Mouse (Mus musculus): ENCODE data around the gene Usf3. TPM values are rescaled to one million over a fixed set of nuclear protein-coding genes. Genes with fewer than 3 reads are reported as not detected.

Gene Usf3
- polyA plus RNA-seq, 1 experiment from 2014 or later, result 3.3 TPM

DNA sequence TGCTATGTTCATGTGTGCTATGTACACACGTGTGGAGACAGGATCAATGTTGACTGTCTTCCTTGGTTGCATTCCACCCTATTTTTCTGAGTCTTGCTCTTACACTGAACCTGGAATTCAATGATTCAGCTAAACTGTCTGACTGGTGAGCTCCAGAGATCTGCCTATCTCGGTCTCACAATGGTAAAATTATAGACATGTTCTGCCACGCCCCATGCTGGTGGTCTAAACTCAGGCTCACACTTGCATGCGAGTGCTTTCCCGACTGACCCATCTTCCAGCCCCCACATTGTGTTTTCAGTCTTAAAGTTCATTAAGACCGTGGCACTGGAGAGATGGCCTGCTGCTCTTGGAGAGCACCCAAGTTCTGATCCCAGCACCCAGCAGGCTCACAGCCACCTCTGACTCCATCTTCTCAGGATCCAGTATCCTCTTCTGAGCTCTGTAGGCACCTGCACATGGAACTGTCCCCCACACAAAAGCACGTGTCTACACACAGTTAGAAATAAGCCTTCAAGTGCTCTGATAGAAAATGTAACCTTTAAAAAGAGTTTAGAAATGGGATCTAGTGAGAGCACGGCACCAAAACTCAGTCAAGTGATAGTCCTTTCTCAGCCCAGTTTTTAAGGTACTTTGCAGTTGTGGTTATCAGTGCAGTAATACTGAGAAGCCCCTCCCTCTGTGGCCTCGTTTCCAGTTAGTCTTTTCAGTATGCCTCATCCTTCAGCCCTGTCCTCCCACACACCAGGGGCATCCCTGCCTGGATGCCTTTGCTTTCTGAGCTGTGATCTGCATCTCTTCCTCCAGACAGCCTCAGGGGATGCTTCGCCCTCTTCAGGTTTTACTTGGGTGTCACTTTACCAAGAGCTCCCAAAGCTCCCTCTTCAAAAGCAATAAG is 37.4 kb downstream of the Usf3 start:
- 87% methylated on average over 10 of the region's 10 CpGs for WGBS
- Histone ChIP-seq H3K9ac (no peak overlapping the region), H3K27me3 (no peaks in the 10 kb centered on the region), H3K9me3 (replicated peaks) (no peaks in the 10 kb centered on the region), H3K36me3 (ENCODE audit: poor library complexity, severe bottlenecking) (peaks cover 81% of the 10 kb centered on the region), H3K4me1 (no peaks in the 10 kb centered on the region), H3K4me2 (no peak overlapping the region), H3K4me3 (no peak overlapping the region), H3K27ac (no peak overlapping the region)
- no peak for ATAC-seq

DNA sequence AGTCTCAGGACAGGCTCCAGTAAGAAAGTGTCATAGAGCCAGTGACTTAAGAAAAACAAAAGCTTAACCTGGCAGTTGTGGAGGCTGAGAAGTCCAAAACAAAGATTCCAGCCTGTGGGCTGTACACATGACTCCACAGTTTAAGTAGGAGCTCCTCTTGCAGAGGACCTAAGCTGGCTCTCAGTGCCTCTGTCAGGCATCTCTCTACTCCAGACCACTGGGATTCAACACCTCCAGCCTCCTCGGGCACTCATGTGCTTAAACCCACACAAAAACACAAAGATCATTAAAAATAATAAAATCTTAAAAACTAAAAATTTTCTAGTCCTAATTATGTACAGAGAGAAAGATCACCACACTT is 38.0 kb downstream of the Usf3 start:
- 89% methylated on average over 1 of the region's 1 CpGs for WGBS

DNA sequence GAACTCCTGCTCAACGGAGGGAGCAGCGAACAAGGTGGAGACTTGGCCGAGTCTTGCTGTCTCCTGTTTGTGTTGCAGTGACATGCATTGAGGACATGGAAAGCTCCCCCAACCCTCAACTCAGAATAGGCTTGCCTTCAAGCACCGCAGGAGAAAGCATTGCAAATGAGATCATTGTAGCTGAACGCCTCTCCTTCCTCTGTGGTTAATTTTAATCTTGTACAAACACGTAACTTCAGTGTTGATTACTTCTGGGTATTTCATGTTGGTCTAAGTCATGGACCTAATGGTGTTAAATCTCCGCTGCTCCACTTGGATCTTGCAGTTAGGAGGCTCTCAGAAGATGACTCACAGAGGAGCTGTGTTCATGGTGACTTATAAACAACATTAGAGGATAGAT is 39.7 kb downstream of the Usf3 start:
- ATAC-seq, result no peak
- H3K4me1 ChIP-seq, result no peaks in the 10 kb centered on the region
- H3K4me3 ChIP-seq, result no peak overlapping the region
- H3K9me3 ChIP-seq (replicated peaks), result no peaks in the 10 kb centered on the region
- H3K9ac ChIP-seq, result no peak overlapping the region
- H3K27ac ChIP-seq, result no peak overlapping the region
- WGBS, result 96% methylated on average over 7 of the region's 7 CpGs
- peaks cover 88% of the 10 kb centered on the region for H3K36me3 ChIP-seq (ENCODE audit: poor library complexity, severe bottlenecking)
- H3K4me2 ChIP-seq, result no peak overlapping the region
- H3K27me3 ChIP-seq, result no peaks in the 10 kb centered on the region

More for the DNA sequence above, 38.0 kb downstream of the Usf3 start:
- Histone ChIP-seq H3K9ac (no peak overlapping the region), H3K4me1 (no peaks in the 10 kb centered on the region), H3K27ac (no peak overlapping the region), H3K4me2 (no peak overlapping the region), H3K9me3 (replicated peaks) (no peaks in the 10 kb centered on the region), H3K27me3 (no peaks in the 10 kb centered on the region), H3K4me3 (no peak overlapping the region), H3K36me3 (ENCODE audit: poor library complexity, severe bottlenecking) (peaks cover 84% of the 10 kb centered on the region)
- ATAC-seq, result no peak

DNA sequence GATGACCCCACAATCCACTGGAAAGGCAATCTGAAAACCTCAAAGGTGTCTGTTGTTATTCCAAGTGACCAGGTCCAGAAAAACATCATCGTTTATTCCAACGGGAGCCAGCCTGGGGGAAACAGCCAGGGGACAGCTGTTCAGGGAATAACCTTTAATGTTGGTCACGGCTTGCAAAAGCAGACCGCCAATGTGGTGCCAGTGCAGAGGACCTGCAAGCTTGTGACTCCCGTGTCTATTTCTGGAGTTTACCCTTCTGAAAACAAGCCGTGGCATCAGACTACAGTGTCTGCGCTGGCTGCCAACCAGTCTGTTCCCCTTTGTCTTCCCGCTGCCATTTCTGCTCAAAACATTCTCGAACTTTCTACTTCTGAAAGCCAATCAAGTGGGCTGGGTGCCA is 42.5 kb downstream of the Usf3 start:
- Histone ChIP-seq H3K27me3 (no peaks in the 10 kb centered on the region), H3K27ac (no peak overlapping the region), H3K9me3 (replicated peaks) (no peaks in the 10 kb centered on the region), H3K4me2 (no peak overlapping the region), H3K9ac (no peak overlapping the region), H3K4me3 (no peak overlapping the region), H3K4me1 (no peaks in the 10 kb centered on the region), H3K36me3 (ENCODE audit: poor library complexity, severe bottlenecking) (peaks cover 94% of the 10 kb centered on the region)
- no peak for ATAC-seq
- 94% methylated on average over 9 of the region's 9 CpGs for WGBS

DNA sequence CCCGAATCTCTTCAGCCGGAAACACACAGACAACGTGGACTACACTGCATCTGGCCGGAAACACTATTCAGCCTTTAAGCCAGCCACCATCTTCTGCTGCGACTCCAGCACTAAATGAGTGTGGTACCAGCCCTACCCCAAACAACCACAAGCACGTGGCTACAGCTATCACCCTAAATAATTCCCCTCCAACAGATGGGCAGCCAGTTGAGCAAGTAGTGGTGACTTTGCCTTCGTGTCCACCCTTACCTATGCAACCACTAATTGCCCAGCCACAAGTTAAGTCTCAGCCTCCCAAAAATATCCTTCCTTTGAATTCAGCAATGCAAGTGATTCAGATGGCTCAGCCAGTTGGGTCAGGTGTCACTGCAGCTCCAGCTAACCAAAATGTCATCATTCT is 43.4 kb downstream of the Usf3 start:
- Histone ChIP-seq H3K4me3 (no peak overlapping the region), H3K27ac (no peak overlapping the region), H3K36me3 (ENCODE audit: poor library complexity, severe bottlenecking) (peaks cover 96% of the 10 kb centered on the region), H3K4me2 (no peak overlapping the region), H3K9me3 (replicated peaks) (no peaks in the 10 kb centered on the region), H3K9ac (no peak overlapping the region), H3K27me3 (no peaks in the 10 kb centered on the region), H3K4me1 (no peaks in the 10 kb centered on the region)
- ATAC-seq, result no peak
- 98% methylated on average over 7 of the region's 7 CpGs for WGBS

DNA sequence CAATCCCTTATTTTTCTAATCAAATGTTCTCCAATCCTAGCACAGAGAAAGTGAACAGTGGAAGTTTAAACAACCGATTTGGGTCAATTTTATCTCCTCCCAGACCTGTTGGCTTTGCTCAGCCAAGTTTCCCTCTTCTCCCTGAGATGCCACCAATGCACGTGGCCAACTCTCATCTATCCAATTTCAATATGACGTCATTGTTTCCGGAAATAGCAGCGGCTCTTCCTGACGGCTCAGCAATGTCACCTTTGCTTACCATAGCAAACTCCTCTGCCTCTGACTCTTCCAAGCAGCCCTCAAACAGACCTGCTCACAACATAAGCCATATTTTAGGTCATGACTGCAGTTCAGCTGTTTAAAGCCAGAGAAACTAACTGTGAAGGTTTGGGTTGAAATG is 48.4 kb downstream of the Usf3 start:
- no peak for ATAC-seq
- Histone ChIP-seq H3K27ac (no peak overlapping the region), H3K4me1 (no peaks in the 10 kb centered on the region), H3K9ac (no peak overlapping the region), H3K9me3 (replicated peaks) (no peaks in the 10 kb centered on the region), H3K4me2 (no peak overlapping the region), H3K27me3 (no peaks in the 10 kb centered on the region), H3K36me3 (ENCODE audit: poor library complexity, severe bottlenecking) (peaks cover 61% of the 10 kb centered on the region), H3K4me3 (no peak overlapping the region)
- WGBS, result 90% methylated on average over 6 of the region's 6 CpGs

DNA sequence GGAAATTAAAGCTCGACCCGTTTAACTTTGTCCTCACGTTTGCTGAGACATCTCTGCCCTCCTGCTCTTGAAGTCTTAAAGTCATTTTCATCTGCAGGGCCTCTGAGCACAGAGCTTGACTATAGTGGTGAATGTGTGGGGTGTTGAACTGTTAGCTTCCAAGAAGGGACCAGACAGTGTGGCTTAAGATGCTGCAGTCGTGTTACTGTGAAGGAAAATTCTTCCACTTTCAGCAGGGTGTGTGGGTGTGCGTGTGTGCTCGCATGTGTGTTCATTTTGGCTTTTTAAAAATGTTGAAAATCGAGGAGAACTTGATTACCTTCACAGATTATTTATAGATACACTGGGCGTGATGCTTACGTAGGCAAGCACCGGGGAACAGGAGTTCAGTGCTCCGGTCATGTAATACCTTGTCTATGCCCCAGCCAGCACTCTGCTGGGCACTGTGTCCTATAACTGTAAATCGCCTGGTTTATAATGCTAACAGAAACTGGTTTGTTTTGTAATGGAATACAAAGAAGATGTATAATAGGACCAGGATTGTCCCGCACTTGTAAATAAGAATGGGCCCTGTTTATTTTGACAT is 53.8 kb downstream of the Usf3 start:
- H3K4me2 ChIP-seq, result no peak overlapping the region
- H3K9me3 ChIP-seq (replicated peaks), result no peaks in the 10 kb centered on the region
- H3K27me3 ChIP-seq, result no peaks in the 10 kb centered on the region
- H3K4me3 ChIP-seq, result no peak overlapping the region
- H3K27ac ChIP-seq, result no peak overlapping the region
- no peak for ATAC-seq
- peaks cover 8% of the 10 kb centered on the region; the same call in 1 of the 2 replicates for H3K36me3 ChIP-seq (ENCODE audit: poor library complexity, severe bottlenecking)
- no peaks in the 10 kb centered on the region for H3K4me1 ChIP-seq
- no peak overlapping the region for H3K9ac ChIP-seq
- WGBS, result 90% methylated on average over 13 of the region's 13 CpGs

DNA sequence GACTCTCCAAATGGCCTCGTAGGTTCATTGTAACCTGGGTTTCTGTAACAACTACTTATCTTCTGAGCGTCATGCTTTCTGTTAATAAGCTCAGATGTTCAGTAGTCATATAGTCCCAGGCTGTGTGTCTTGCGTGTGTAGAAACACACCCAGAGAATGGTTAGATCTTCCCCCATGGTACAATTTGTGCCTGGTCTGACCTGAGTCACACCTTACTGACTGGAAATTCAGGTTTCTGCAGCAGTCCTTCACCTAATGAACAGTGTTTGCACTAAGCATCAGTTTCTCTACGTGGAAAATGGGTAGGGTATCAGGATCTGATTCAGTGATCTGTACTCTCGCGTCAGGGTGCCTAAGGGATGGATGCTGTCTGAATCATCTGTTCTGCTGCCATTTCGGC is 60.0 kb downstream of the Usf3 start:
- Histone ChIP-seq H3K27ac (no peak overlapping the region), H3K27me3 (no peaks in the 10 kb centered on the region)
- 89% methylated on average over 7 of the region's 7 CpGs for WGBS

DNA sequence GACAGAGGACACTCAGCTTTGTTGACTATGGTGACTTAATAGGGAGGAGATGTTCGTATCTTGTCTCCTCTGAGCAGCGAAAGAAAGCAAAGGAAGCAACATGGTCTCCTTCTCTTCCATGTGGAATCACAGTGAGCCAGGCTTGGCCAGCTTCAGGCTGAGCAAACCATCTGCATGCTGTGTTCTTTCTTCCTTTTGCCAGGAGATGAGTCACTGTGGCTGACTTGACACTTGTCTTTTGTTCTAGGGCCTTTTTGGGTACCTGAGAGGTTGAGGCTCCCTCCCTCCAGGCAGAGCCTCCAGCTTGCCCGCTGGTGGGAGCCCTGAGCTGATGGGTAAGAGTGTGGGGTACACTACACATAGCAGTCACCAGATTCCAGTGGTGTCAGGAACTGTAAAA is 64.8 kb downstream of the Usf3 start:
- H3K9ac ChIP-seq, result no peak overlapping the region
- H3K4me3 ChIP-seq, result no peak overlapping the region
- 67% methylated on average over 3 of the region's 3 CpGs for WGBS
- H3K36me3 ChIP-seq (ENCODE audit: poor library complexity, severe bottlenecking), result no peaks in the 10 kb centered on the region
- H3K4me1 ChIP-seq, result no peaks in the 10 kb centered on the region
- H3K4me2 ChIP-seq, result no peak overlapping the region
- H3K9me3 ChIP-seq (replicated peaks), result no peaks in the 10 kb centered on the region
- no peaks in the 10 kb centered on the region for H3K27me3 ChIP-seq
- no peak for ATAC-seq
- no peak overlapping the region for H3K27ac ChIP-seq

More for the DNA sequence above, 60.0 kb downstream of the Usf3 start:
- no peaks in the 10 kb centered on the region for H3K4me1 ChIP-seq
- no peaks in the 10 kb centered on the region for H3K9me3 ChIP-seq (replicated peaks)
- no peak for ATAC-seq
- no peak overlapping the region for H3K4me3 ChIP-seq
- H3K4me2 ChIP-seq, result no peak overlapping the region
- no peak overlapping the region for H3K9ac ChIP-seq
- H3K36me3 ChIP-seq (ENCODE audit: poor library complexity, severe bottlenecking), result no peaks in the 10 kb centered on the region

DNA sequence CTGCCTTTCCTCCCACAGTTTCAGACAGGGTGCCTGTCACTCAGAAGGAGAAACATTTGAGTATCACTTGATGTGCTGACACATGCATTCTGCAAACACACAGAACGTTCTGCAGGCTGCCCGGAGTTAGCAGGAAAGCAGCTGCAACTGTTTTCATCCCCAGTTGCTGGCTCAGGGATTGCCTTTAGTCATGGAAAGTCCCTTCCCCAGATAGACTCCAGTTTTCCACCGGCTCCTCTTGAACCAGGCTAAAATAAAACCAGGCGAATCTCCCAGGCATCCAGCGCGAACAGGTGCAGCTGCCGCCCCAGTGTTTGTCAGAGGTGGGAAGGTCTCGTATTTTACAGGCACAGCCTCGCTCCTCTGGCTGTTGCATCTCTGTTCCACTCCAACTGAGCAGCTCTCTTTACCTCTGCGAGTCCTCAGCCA is 65.8 kb downstream of the Usf3 start:
- no peak overlapping the region for H3K4me3 ChIP-seq
- H3K27ac ChIP-seq, result no peak overlapping the region
- WGBS, result 71% methylated on average over 10 of the region's 10 CpGs
- H3K4me1 ChIP-seq, result no peaks in the 10 kb centered on the region
- H3K9me3 ChIP-seq (replicated peaks), result no peaks in the 10 kb centered on the region
- no peaks in the 10 kb centered on the region for H3K27me3 ChIP-seq
- no peaks in the 10 kb centered on the region for H3K36me3 ChIP-seq (ENCODE audit: poor library complexity, severe bottlenecking)
- H3K9ac ChIP-seq, result no peak overlapping the region
- peak; percentile 34; the same call in 1 of the 2 replicates for ATAC-seq
- no peak overlapping the region for H3K4me2 ChIP-seq

DNA sequence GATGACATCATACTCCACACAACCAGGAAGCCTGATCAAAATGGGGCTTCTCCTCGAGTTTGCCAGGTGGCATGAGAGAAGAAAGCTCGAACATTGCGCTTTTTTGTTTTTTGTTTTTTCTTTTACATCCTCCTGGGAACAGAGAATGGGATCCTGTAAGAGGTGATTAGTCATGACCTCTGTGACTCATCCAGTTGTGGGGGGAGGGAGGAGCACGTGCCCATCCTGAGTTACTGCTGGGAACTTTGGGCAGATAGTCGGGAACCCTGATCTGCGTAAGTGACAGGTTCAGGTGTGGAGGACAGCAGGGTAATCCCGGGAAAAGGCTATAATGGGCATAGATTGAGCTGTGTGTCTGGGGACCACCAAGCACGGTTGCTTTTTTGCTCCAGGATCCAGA is 67.4 kb downstream of the Usf3 start:
- H3K9ac ChIP-seq, result no peak overlapping the region

DNA sequence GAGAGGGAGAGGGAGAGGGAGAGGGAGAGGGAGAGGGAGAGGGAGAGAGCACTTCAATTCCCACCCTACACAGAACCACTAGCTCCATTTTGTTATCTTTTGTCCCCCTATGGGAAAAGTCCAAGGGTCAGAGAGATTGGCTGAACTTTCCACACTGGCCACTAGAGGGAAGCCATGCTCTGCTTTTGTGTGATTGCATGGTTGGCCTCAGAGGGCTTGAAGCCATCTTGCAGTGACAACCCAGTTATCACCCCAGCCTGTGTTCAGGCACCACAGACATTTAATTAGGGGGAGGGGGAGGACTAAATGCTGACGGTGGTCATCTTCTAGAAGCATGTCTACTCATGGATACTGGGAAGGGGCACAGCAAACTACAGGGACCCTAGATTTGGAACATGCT is 69.6 kb downstream of the Usf3 start:
- Histone ChIP-seq H3K27me3 (no peaks in the 10 kb centered on the region), H3K9ac (no peak overlapping the region), H3K9me3 (replicated peaks) (peaks cover 3% of the 10 kb centered on the region; the same call in 1 of the 2 replicates), H3K4me3 (no peak overlapping the region), H3K36me3 (ENCODE audit: poor library complexity, severe bottlenecking) (no peaks in the 10 kb centered on the region), H3K4me1 (no peaks in the 10 kb centered on the region), H3K27ac (no peak overlapping the region), H3K4me2 (no peak overlapping the region)
- ATAC-seq, result peak; percentile 74
- 2% methylated on average over 1 of the region's 1 CpGs for WGBS

More for the DNA sequence above, 67.4 kb downstream of the Usf3 start:
- Histone ChIP-seq H3K4me2 (no peak overlapping the region), H3K9me3 (replicated peaks) (no peaks in the 10 kb centered on the region), H3K36me3 (ENCODE audit: poor library complexity, severe bottlenecking) (no peaks in the 10 kb centered on the region), H3K4me3 (no peak overlapping the region), H3K27ac (no peak overlapping the region), H3K4me1 (no peaks in the 10 kb centered on the region), H3K27me3 (no peaks in the 10 kb centered on the region)
- ATAC-seq, result no peak
- WGBS, result 74% methylated on average over 8 of the region's 8 CpGs
